Mouse (Mus musculus) intestine, embryonic 14.5 days (tissue): ENCODE measurements around the gene Poc1a. TPM values are rescaled to one million over a fixed set of nuclear protein-coding genes. Genes with fewer than 3 reads are reported as not detected.

Experiments
- ATAC-seq: fragments of 200-750 bp; cut with Nextera tagmentation; replicated peaks from 2 replicates; pipeline ENCODE4 v1.8.0; 2017; ENCODE audit warnings: low read depth, moderate number of reproducible peaks, moderate TSS enrichment, moderate library complexity; ENCODE audit not compliant: low FRiP score, low TSS enrichment
- DNase-seq: peaks from one replicate; pipeline ENCODE4 v3.0.0-alpha.2; 2018; ENCODE audit warnings: low spot score
- H3K27ac ChIP-seq: fragments of 300-500 bp; sonication (generic); 2 replicates; pipeline ENCODE4 v1.5.1; 2014; ENCODE audit warnings: low read depth, mild to moderate bottlenecking, control low read depth
- H3K27me3 ChIP-seq: fragments of 300-500 bp; sonication (generic); replicated peaks from 2 replicates; pipeline ENCODE4 v1.6.1; 2014; ENCODE audit warnings: low read length, control low read depth; ENCODE audit not compliant: control insufficient read depth, insufficient read depth
- H3K36me3 ChIP-seq: fragments of 300-500 bp; sonication (generic); 2 replicates; pipeline ENCODE4 v1.6.1; 2014; ENCODE audit warnings: low read length, control low read depth; ENCODE audit not compliant: control insufficient read depth, insufficient read depth
- H3K4me1 ChIP-seq: fragments of 300-500 bp; sonication (generic); replicated peaks from 2 replicates; pipeline ENCODE4 v1.6.1; 2014; ENCODE audit warnings: low read length, control low read depth, mixed read lengths; ENCODE audit not compliant: control insufficient read depth, insufficient read depth
- H3K4me2 ChIP-seq: fragments of 300-500 bp; sonication (generic); 2 replicates; pipeline ENCODE4 v1.6.1; 2014; ENCODE audit warnings: low read length
- H3K4me3 ChIP-seq: fragments of 300-500 bp; sonication (generic); 2 replicates; pipeline ENCODE4 v1.5.1; 2014; ENCODE audit warnings: low read depth, low read length, control low read depth, mixed read lengths
- H3K9ac ChIP-seq: fragments of 300-500 bp; sonication (generic); 2 replicates; pipeline ENCODE4 v1.6.1; 2014; ENCODE audit warnings: mild to moderate bottlenecking, low read length
- H3K9me3 ChIP-seq: fragments of 300-500 bp; sonication (generic); 2 replicates; pipeline ENCODE4 v1.6.1; 2016; ENCODE audit warnings: low read length, control low read depth; ENCODE audit not compliant: control insufficient read depth
- WGBS: fragments of 180-500 bp; shearing (Covaris S2); extraction: QIAGEN DNeasy Blood & Tissue Kit; methylation state at CpG from one replicate; pipeline ENCODE4 v1.1.7; 2014; 5-methylcytosine and 5-hydroxymethylcytosine counted together
- polyA plus RNA-seq: library from polyadenylated mRNA; unstranded; fragments of >200 nt; fragmentation: Nextera tagmentation; extraction: Ambion mirVana; gene quantifications from 2 replicates; pipeline ENCODE4 v1.2.1, GENCODE M21; 2014

Poc1a gene
- polyA plus RNA-seq, 1 experiment from 2014 or later: 29.1 TPM

DNA sequence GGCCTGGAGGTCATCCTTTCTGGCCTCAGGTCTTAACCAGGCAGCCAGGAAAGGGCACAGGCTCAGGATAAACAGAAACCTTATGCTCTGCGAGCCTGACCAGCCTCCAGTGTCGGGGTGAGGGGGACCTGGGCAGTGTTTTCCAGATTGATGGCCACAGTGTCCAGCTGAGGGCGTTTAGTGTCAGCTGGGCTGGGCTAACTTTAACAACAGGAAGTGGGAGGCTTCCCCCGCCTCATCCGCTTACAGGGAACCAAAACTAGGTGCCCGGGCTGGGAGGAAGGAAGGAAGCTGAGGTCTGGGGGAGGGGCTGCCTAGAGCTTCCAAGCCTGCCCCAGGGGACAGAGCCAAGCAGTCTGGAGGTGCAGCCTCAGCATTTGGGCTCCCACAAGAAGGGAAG lies 90.9 kb downstream of the Poc1a start:
- H3K9me3 ChIP-seq: no peaks in the 10 kb centered on the region
- peaks cover 40% of the 10 kb centered on the region for H3K36me3 ChIP-seq
- 13% methylated on average over 6 of the region's 6 CpGs for WGBS
- DNase-seq: no peak
- ATAC-seq: no peak
- no peak overlapping the region for H3K27ac ChIP-seq
- H3K4me2 ChIP-seq: peak overlapping the region; percentile 73
- H3K4me3 ChIP-seq: no peak overlapping the region
- H3K9ac ChIP-seq: no peak overlapping the region
- peaks cover 32% of the 10 kb centered on the region for H3K4me1 ChIP-seq
- no peaks in the 10 kb centered on the region for H3K27me3 ChIP-seq

DNA sequence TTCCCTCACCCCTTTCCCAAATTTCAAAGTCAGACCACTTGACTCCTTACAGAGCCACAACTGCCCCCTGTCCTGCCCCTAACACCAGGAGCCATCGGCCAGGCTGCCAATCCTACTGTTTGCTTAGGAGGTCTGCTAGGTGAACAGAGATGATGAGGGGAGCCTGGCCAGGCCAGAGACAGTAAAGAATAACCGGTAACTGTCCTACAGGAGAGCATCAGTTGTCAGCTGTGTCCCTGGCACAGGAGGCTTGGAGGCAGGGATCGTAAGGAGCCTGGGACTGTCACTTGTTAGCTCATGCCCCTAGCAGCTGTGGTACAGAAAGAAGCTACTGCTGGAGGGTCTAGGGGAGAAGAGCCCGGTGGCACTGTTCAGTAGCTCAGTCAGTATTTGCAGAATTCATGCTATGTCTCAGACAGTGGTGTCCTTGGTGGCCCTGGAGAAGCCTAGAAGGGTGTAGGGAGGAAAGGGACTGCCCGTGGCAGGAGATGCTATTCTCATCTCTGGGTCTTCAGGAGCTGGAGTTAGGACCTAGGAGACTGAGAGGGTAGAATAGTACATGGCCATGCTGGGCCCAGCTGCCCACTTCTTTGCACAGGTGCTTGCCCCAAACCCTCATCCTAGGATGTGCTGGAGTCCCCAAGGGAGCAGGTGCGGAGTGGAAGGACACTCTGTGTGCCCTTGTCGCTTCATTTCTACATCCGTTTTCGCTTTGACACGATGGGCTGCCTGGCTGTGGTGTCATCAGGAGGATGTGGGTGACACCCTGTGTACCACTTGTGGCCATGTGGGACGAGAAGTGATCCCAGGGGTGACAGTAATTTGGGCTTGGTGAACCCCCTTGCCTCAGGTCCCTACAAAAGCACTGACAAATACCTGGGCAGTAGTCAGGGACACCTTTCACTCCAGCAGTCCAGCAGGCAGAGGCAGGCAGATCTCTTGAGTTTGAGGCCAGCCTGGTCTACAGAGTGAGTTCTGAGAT lies 91.9 kb downstream of the Poc1a start:
- ATAC-seq (no peak), DNase-seq (no peak)
- no peaks in the 10 kb centered on the region for H3K9me3 ChIP-seq
- H3K4me2 ChIP-seq: peak overlapping the region; percentile 73
- H3K9ac ChIP-seq: no peak overlapping the region
- no peaks in the 10 kb centered on the region for H3K27me3 ChIP-seq
- WGBS: 87% methylated on average over 11 of the region's 11 CpGs
- no peak overlapping the region for H3K4me3 ChIP-seq
- H3K4me1 ChIP-seq: peaks cover 26% of the 10 kb centered on the region
- no peak overlapping the region for H3K27ac ChIP-seq
- H3K36me3 ChIP-seq: peaks cover 49% of the 10 kb centered on the region

DNA sequence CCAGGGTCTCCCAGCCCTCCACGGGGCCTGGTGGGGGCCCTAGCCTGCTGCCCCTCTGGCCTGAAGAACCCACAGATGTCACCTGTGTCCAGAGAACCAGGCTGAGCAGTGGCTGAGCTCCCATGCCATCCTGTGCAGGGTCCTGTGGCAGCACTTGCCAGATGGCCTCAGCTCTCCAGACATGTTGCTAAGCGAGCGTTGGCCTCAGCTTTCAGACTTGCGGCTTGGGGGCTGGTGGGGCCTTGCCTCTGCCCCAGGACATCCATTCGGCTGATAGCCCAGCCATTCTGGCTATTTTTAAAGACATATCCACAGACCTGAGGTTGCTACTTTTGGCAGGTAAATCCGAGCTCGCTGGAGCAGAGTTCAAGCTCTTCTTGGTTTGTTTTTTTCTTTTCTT lies 93.1 kb downstream of the Poc1a start:
- peaks cover 53% of the 10 kb centered on the region for H3K36me3 ChIP-seq

DNA sequence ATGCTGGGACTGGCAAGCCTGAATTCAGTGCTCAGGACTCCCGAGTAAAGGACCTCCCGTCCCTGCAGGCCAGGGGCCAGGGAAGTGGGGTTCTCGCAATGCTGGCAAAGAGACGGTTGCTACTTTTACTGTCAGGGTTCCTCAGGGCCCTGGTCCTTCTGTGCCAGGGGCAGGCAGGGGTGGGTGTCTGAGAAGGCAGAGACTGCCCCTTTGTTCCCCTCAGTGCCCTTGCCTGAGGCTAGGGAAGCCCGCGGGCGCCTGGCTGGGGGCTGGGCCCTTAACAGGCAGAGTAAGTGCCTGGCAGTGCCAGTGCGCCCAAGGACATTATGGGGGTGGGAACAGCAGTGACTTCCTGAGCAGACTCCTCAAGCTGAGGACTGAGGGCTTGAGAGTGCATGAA lies 96.4 kb downstream of the Poc1a start:
- WGBS: 91% methylated on average over 8 of the region's 8 CpGs
- ATAC-seq (no peak), DNase-seq (no peak)
- H3K9me3 ChIP-seq: no peaks in the 10 kb centered on the region
- no peak overlapping the region for H3K4me3 ChIP-seq
- no peak overlapping the region for H3K4me2 ChIP-seq
- H3K27ac ChIP-seq: no peak overlapping the region
- H3K27me3 ChIP-seq: no peaks in the 10 kb centered on the region
- peaks cover 3% of the 10 kb centered on the region for H3K4me1 ChIP-seq
- H3K36me3 ChIP-seq: peaks cover 42% of the 10 kb centered on the region
- H3K9ac ChIP-seq: no peak overlapping the region

More for the DNA sequence above, 93.1 kb downstream of the Poc1a start:
- Histone ChIP-seq H3K4me3 (no peak overlapping the region), H3K4me1 (peaks cover 26% of the 10 kb centered on the region), H3K27me3 (no peaks in the 10 kb centered on the region), H3K9ac (no peak overlapping the region), H3K9me3 (no peaks in the 10 kb centered on the region), H3K27ac (no peak overlapping the region), H3K4me2 (no peak overlapping the region)
- 87% methylated on average over 7 of the region's 7 CpGs for WGBS
- no peak for DNase-seq
- no peak for ATAC-seq

DNA sequence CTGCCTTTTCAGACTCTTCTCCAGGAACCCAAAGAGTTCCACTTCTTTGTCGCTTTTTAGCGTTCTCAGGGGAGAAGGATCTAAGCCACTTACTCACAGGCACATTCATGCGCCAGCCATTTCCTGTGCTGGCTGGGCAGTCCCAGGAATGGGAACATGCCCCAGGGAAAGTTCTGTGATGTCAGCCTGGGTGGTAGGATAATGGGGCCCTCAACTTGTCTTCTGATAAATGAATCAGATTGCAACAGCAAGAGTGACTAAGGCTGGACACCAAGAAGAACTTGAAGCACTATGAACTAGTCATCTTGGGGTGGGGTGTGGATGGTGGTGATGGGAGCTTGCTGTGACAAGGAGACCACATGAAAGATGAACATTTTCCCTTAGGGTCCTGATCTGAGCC lies 97.2 kb downstream of the Poc1a start:
- Histone ChIP-seq H3K4me1 (no peaks in the 10 kb centered on the region), H3K4me2 (no peak overlapping the region), H3K27me3 (no peaks in the 10 kb centered on the region), H3K27ac (no peak overlapping the region), H3K36me3 (peaks cover 34% of the 10 kb centered on the region), H3K9ac (no peak overlapping the region), H3K4me3 (no peak overlapping the region), H3K9me3 (no peaks in the 10 kb centered on the region)
- ATAC-seq (no peak), DNase-seq (no peak)
- 80% methylated on average over 3 of the region's 3 CpGs for WGBS

DNA sequence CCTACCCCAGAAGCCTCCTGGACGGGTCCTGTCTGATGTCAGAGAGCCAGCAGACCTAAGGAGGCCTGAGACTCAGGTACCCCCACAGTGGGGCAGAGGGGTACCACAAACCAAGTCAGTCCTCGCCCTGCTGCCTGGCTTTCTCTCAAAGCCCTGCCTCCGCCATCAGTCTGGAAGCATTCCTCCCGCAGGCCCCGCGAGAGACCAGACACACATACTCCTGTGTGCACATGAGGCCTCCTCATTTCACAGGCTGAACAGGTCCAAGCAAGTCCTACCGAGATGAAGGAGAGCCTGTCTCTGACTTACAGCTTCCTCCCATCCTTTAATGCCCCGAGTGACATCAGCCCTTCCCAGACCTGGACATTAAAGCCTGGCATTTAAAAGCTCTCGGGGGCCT lies 97.9 kb downstream of the Poc1a start:
- H3K9ac ChIP-seq: no peak overlapping the region
- peaks cover 27% of the 10 kb centered on the region for H3K36me3 ChIP-seq
- no peaks in the 10 kb centered on the region for H3K27me3 ChIP-seq
- DNase-seq (no peak), ATAC-seq (no peak)
- H3K27ac ChIP-seq: no peak overlapping the region
- no peaks in the 10 kb centered on the region for H3K9me3 ChIP-seq
- WGBS: 55% methylated on average over 9 of the region's 9 CpGs
- no peak overlapping the region for H3K4me2 ChIP-seq
- H3K4me3 ChIP-seq: no peak overlapping the region
- no peaks in the 10 kb centered on the region for H3K4me1 ChIP-seq

DNA sequence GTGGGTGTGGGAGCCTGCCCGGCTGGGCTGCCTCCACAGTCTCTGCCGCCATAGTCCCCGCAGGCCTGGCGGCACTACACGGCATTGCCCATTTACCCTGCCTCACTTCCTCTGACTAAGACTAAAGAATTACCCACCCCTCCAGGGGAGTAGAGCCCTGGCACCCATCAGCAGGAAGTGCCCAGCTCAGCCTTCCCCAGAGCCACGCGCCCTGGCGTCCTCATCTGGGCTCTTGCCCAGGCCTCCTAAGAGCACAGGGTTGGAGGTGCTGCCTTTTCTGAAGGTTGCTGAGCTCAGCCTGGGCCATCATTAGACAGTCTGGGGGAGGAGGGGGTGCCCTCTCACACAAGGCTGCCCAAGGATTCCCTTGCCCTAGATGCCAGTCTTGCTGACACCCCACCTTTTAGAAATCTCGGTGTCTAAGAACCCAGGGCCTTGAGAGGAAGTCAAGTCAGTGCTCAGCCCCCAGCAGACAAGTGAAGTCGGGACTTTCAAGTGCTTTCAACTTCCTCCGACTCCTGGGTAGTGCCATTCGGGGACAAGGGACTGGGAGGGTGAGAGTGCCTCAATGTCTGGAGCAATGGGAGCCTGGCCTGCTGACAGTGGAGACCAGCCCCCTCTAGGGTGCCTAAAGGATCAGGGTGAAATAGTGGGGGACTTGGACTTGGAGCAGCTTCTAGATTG lies 105.5 kb downstream of the Poc1a start:
- Histone ChIP-seq H3K9ac (no peak overlapping the region), H3K27me3 (no peaks in the 10 kb centered on the region), H3K4me3 (no peak overlapping the region), H3K4me1 (no peaks in the 10 kb centered on the region; the same call in 1 of the 2 replicates), H3K4me2 (no peak overlapping the region), H3K9me3 (no peaks in the 10 kb centered on the region), H3K36me3 (no peaks in the 10 kb centered on the region), H3K27ac (no peak overlapping the region)
- ATAC-seq (no peak), DNase-seq (no peak)
- 89% methylated on average over 12 of the region's 12 CpGs for WGBS

DNA sequence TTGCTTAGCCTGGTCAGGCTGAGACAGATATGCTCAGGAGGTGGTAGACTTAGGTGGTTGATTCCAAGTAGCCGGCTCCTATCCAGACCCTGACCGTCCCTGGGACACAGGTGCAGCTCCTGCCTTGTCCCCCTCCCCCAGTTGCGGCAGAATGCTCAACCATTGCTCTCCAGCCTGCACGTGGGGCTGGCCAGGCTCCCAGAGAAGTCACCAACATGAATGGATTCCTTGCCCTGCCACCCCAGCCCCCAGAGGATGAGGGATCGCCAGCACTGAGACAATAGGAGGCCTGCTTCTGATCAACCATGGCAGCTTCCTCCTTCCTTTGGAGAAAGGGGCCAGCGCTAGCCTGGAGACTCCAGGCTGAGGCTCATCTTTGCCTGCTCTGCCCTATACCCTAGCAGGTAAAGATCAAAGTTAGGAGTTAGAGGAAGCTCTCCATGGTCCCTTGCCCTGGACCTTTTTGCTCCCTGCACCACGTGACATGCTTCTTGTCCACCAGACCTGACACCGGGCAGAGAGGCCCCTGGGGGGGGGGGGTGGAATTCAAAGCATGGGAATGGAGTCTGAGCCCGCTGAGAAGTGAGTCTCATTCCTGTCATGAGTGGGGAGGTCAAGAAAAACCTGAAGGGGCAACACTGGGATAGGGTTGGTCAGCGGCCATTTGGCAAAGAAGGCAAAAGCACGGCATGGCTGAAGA lies 112.1 kb downstream of the Poc1a start:
- H3K9me3 ChIP-seq: no peaks in the 10 kb centered on the region
- peaks cover 9% of the 10 kb centered on the region for H3K4me1 ChIP-seq
- H3K4me3 ChIP-seq: no peak overlapping the region
- no peak overlapping the region for H3K27ac ChIP-seq
- 56% methylated on average over 11 of the region's 11 CpGs for WGBS
- no peak overlapping the region for H3K9ac ChIP-seq
- DNase-seq (no peak), ATAC-seq (peak; percentile 9; the same call in 1 of the 2 replicates)
- no peaks in the 10 kb centered on the region for H3K36me3 ChIP-seq
- no peaks in the 10 kb centered on the region for H3K27me3 ChIP-seq
- no peak overlapping the region for H3K4me2 ChIP-seq
